Mouse (Mus musculus): ENCODE results near the gene Faap20.

DNA sequence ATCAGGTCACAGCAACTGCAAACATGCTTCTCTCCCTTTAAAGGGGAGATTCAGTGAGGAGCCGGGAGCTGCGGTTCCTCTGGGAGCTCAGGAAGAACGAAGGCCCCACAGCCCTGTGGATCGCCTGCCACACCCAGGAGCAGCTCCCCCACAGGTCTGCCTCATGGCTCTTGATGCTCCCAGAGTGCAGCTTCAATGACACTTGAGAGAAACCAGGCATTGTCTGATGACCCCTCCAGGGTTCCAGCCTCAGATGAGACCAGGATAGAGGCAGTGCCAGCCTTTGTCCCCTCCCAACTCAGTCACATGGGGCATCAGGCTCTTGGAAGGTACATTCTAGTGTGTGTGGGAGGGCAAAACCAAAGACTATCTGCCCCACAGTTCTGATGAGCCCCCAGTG, 52.4 kb downstream of the Faap20 start:
- no peak for TF ChIP-seq CTCF (IDR thresholded peaks at IDR 0.05; ENCODE audit: borderline replicate concordance, insufficient read depth, low read length)
- TF ChIP-seq POLR2A (IDR thresholded peaks at IDR 0.05; ENCODE audit: low read depth, low read length), result no peak
